Mouse (Mus musculus): ENCODE results near the gene Cep104. TPM values are rescaled to one million over a fixed set of nuclear protein-coding genes. Genes with fewer than 3 reads are reported as not detected.

Gene Cep104
- 5.3 and 5.5 TPM in 2 replicates for polyA plus RNA-seq (2012; rRNA removed)

DNA sequence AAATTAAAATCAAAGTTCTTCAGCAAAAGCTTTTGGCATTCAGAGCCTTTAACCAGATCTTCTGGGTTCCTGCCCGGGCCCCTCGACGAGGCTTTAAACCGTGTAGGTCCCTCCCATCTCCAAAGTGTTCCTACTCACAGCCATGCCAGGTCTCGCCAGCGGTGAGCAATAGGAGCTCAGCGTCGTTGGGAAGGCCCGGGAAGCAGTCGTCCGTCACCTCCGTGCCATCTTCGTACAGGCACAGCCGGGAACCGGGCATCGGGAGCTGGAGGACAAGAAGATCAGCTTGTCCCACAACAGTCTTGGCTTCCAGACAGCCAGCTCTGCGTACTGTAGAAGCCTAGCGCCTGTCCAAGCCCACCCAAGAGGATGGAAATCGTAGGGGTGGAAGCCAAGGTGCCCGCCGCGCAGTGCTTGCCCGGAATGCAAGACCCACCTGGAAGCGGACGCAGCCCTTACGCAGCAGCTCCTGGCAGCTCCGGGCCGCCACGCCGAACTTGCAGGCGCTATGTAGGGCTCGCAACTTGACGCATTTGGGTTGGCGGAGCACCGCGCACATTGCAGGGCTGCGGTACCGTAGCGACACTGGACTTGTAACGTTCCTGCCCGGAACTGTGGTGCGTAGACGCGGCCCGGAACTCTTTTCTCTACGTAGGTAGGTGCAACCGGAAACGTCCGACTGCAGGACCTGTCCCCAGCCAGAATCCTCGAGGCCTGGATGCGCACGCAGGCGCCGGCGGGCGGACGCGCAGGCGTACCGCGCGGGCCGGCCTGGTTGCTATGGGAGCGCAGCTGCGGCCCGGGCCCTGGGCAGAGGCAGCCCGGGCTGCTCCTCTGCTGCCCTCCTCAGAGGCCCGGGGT is at the start of gene Cep104, which contains the start of gene Dffb:
Gene Cep104, plus strand, starts transcription at position 764 of the 861 bp plus-strand sequence.
Gene Dffb, minus strand, starts transcription at position 696 of the 861 bp plus-strand sequence.

DNA sequence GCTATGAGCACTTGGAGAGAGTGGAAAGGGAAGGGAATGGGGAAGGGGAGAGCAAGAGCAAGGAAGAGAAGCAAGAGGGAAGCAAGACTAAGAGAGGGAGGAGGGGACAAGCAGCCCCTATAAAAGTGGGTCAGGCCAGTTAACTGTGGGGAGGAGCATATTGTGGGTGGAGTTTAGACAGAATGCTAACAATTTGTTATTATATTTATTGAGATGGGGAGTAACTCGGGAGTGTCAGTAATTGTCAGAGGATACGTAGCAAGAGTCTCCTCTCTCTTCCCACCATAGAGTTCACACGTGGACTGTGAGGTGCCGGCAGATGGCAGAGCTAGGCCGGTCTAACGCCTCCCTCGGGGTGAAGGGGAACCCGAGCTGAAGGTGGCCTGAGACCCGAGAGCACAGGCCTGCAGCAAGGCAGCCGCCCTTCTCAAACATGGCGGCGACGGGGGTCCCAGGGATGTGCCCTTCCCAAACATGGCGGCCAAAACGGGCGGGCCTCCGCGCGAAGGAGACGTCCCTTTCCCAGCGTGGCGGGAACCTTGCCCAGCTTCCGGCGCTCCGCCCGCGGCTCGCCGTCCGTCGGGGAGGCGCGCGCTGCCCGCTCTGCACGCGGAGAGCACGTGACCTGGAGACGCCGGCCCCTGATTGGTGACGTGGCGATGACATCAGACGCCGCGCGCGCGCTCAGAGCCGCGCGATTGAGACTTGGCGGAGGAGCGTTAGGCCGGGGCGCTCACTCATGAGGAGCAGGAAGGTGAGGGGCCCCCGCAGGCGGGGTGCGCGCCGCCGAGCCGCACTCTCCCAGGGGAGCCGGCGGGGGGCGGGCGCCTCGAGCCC is 18.2 kb upstream of the Cep104 start, which contains the start of gene A430005L14Rik:
Gene A430005L14Rik, plus strand, starts transcription at position 669 of the 837 bp plus-strand sequence.

DNA sequence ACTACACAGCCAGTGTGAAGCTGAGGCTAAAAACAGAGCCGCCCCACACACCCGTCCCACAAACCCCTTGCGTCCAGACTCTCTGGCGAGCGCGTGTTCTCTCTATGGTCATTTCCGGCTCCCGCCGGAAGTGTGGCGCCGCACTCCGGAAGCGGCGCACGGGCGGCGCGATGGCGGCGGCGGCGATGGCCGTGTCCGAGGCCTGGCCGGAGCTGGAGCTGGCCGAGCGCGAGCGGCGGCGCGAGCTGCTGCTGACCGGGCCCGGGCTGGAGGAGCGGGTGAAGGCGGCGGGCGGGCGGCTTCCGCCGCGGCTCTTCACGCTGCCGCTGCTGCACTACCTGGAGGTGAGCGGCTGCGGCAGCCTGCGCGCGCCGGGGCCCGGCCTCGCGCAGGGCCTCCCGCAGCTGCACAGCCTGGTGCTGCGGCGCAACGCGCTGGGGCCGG is 36.7 kb downstream of the Cep104 start, which contains the start of gene Lrrc47:
Gene Lrrc47, plus strand, starts transcription at position 86 of the 444 bp plus-strand sequence.

DNA sequence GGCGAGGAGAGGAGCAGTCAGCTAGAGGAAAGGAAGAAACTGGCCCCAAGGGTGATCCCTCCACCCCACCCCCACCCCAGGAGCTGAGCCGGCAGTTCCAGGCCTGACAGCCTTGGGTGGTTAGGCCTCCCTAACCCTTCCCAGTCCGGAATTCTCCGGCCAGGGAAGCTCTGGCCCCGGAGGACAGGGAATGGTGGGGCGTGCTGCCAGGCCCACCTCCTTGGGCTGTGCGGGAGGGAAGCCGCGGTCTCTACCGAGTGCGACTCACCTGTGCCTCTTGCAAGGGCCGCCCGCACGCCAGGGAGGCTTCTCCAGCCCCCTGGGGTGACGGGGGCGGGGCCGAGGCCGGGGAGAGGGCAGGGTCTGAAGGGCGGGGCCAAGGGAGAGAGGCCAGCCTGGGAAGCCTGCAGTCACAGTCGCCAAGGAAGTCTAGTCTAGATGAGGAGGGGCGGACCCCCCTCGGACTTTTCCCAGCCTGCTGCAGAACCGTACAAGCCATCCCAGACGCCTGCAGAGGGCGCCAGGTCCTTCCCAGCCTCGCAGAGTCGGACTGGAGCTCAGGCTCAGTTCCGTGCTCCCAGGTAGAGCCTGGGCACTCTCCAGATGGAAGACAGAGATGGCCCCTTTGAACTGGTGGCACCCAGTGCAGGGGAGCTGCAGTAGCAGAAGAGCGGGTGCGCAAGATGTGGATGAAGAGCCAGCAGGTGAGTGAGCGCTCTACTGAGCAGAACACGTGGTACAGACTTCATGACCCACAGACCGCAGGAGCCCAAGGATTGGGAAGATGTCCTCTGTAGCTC is 50.8 kb downstream of the Cep104 start, which contains the start of gene Smim1:
Gene Smim1, minus strand, starts transcription at position 590 of the 800 bp plus-strand sequence.

DNA sequence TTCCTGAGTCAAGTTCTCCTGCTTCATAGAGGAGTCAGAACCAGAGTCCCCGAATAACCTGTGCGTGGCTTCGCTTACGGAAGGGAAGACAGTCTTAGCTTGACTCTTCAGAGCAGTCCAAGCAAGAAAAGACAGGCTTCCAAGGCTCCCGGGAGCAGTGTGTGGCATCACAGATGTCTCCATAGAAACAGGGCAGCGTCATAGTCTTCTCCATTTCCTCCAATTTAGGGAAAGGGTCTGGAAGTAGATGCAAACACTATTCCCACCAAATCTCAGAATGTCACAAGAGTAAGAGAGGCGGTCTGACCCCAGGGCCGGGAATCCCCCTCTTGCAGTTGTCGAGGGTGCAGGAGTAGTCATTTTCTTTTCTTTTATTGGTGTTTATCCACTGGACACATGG is 67.6 kb downstream of the Cep104 start, which contains the start of gene Ccdc27:
Gene Ccdc27, minus strand, starts transcription at position 101 of the 400 bp plus-strand sequence.

Other genes starting within 250 kb of the Cep104 start
- 22.0 and 31.1 TPM in 2 replicates for gene A430005L14Rik, start 18.0 kb upstream of the Cep104 start, polyA plus RNA-seq (2012; rRNA removed)
- 4.2 and 5.3 TPM in 2 replicates for gene Dffb, start 68 bp upstream of the Cep104 start, polyA plus RNA-seq (2012; rRNA removed)
- gene Lrrc47, start 36.5 kb downstream of the Cep104 start, polyA plus RNA-seq (2012; rRNA removed): 25.4 and 35.3 TPM in 2 replicates
- gene Smim1, start 51.0 kb downstream of the Cep104 start, polyA plus RNA-seq (2012; rRNA removed): 19.0 and 23.7 TPM in 2 replicates
- gene Ccdc27, start 67.5 kb downstream of the Cep104 start, polyA plus RNA-seq (2012; rRNA removed): not detected in 2 replicates
- 0.57 and 1.0 TPM in 2 replicates for gene Trp73, start 165.0 kb downstream of the Cep104 start, polyA plus RNA-seq (2012; rRNA removed)
- 13.1 and 13.3 TPM in 2 replicates for gene Wrap73, start 167.2 kb downstream of the Cep104 start, polyA plus RNA-seq (2012; rRNA removed)
- gene Tprgl, start 185.5 kb downstream of the Cep104 start, polyA plus RNA-seq (2012; rRNA removed): 73.7 and 93.7 TPM in 2 replicates
- gene Megf6, start 195.5 kb downstream of the Cep104 start, polyA plus RNA-seq (2012; rRNA removed): 9.5 and 11.1 TPM in 2 replicates

Data from stomach, adult 2 months (tissue).